Mouse (Mus musculus): Measurements from ENCODE around the gene Vmn2r19. TPM values are rescaled to one million over a fixed set of nuclear protein-coding genes. Genes with fewer than 3 reads are reported as not detected.
"Not testable (repeated sequence)": the region's sequence is repeated elsewhere in the genome, so short reads cannot be mapped to it uniquely, and the experiment has no call there.

The Vmn2r19 gene
- total RNA-seq (2021), result not detected

DNA sequence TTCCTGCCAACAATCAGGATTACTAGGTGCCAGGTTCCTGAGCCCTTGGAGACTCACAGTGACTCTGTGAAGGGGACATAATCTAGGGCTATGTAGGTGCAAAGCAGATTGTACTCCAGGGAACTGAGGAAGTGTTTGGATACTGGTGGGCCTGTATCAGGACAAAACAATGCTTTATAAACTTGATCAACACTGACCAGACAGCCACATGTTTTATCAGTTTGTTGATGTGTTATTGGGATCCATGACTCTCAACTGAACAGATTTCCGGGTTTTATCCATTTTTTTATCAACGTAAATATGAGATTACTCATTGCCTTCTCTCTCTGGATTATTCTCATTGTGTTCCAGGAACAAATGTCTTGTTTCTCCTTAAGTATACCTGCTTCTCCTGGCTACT, at the start of gene Vmn2r19:
Gene Vmn2r19, plus strand, starts transcription at position 301 of the 400 bp plus-strand sequence.
- intact Hi-C loops (cut with DNase I), result no loop called here
- DNase-seq, result no peak

DNA sequence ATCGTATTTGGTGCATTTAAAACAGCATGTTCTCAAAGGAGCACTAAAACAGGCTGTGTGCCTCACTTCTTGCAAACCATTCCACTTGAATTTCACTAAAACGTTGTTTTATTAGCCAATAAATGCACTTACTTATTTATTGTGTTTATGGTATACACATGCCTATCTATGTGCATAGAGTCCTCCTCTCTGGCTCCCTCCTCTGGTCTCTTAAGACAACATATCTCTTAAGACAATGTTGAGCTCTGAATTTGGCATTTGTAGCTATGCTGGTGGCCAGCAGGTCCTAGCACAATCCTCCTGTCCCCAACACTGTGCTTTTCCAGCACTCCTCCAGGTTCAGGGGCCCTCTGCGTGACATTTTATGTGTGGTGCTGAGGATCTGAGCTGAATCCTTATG, 49.2 kb upstream of the Vmn2r19 start:
- no peak for DNase-seq
- intact Hi-C loops (cut with DNase I), result no loop called here

GRCm38 (mm10) chr6:123259889-123260603, 48.1 kb upstream of the Vmn2r19 start:
- intact Hi-C loops (cut with DNase I), result no loop called here
- DNase-seq, result no peak

GRCm38 (mm10) chr6:123260868-123261267, 47.3 kb upstream of the Vmn2r19 start:
- intact Hi-C loops (cut with DNase I), result no loop called here
- no peak for DNase-seq

- intact Hi-C loops (cut with DNase I), result no loop called here
- no peak for DNase-seq
These were observed 46.5 kb upstream of the Vmn2r19 start, which contains the start of gene Clec4d for GRCm38 (mm10) chr6:123261555-123262161. Clec4d (plus strand) TSS chr6:123262111.

DNA sequence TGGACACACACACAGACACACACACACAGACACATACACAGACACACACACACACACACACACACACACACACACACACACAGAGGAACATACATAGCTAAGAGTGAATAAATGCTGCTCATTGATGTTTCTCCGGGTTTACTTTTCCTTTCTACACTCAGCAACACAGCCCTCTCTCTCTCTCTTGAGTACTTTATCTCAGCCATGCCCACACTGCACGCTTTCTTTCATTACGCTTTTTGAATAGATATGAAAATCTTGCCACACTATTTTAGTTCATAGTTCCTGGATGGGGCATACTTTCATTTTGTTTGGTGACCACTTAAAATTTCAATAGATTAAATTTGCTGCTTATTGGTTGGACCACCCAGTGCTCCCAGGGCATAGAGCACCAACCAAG, 43.9 kb upstream of the Vmn2r19 start:
- intact Hi-C loops (cut with DNase I), result no loop called here
- DNase-seq, result no peak

GRCm38 (mm10) chr6:123265809-123266208, 42.3 kb upstream of the Vmn2r19 start:
- intact Hi-C loops (cut with DNase I), result no loop called here
- DNase-seq, result no peak

GRCm38 (mm10) chr6:123266945-123267344, 41.2 kb upstream of the Vmn2r19 start:
- intact Hi-C loops (cut with DNase I), result no loop called here
- DNase-seq, result no peak

DNA sequence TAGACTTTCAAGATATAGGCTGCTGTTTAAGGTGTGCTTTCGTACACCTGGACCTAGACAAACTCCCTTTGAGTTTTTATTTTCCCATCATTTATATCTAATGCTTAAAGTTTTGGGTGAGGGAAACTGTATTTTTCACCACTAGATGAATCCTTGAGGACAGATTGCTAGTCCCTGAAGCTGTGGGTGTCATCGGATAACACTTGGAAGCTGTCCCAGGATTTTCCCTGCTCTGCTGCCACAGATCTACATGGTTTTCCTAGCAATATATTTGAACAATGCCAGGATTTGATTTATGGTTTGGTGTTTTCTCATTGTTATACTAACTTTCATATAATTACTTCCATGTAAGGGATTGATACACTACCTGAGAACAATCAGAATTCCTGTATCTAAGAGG, 28.7 kb upstream of the Vmn2r19 start:
- no peak for DNase-seq
- intact Hi-C loops (cut with DNase I), result no loop called here

DNA sequence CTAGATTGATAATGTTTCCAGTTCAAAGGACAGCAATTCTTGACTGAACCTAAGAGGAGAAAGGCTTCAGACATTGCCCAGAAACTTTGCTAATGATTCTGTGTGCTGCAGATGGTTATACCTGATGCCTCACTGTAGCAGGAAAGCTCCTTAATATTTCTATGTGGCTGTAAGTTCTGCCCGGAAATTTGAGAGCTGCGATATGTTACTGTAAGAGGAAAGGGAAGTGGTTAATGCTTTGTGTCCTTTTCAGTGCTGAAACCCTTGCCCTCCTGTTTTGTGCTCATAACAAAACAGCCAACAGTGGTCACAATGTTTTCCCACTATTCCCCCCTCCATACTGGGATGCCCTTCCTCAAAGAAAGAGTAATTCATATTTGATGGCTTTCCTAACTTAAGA, 21.8 kb upstream of the Vmn2r19 start:
- intact Hi-C loops (cut with DNase I), result no loop called here
- DNase-seq, result no peak

DNA sequence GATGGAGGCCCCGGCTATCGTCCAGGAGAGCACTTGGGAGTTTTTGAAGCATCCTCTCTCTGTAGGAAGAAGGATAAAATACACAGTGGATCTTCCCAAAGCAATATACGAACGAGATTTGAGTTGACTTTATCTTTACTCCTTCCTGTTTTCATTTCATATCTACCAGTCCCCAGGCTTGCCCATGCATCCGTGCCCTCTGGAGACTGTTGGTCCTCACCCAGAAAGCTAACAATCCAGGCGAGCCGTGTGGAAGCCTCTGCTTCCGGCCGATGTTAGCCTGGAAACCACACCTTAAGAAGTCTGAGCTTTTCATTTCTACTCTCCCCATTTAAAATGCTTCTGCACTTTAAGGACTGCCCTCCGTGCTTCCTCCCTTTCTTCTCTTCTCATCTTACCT, 19.2 kb upstream of the Vmn2r19 start:
- no peak for DNase-seq
- intact Hi-C loops (cut with DNase I), result no loop called here

DNA sequence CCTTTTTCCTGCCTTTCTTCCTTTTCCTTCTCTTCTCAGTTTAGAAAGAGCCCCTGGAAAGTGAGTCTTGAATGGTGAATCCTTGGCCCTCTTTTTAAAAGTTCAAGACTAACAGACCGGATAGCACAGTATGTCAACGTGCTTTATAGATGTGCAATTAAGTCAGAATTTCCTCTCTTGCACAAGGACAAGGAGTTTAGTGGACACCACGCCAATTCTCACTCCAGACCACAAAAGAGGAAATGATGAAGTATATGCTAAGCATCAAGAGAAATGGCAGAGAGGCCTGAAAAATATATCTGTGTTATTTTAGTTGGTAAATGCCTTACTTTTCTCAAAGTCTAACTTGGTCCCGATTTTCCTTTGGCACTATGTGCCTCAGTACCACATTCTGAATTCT, 18.4 kb upstream of the Vmn2r19 start, which contains the start of gene Clec4e:
Gene Clec4e, minus strand, starts transcription at position 118 of the 400 bp plus-strand sequence.
- DNase-seq, result no peak

GRCm38 (mm10) chr6:123292751-123293400, 15.3 kb upstream of the Vmn2r19 start:
- intact Hi-C loops (cut with DNase I), result no loop called here
- no peak for DNase-seq

More for the DNA sequence above, 18.4 kb upstream of the Vmn2r19 start, which contains the start of gene Clec4e:
- intact Hi-C loops (cut with DNase I), result no loop called here

GRCm38 (mm10) chr6:123293509-123293908, 14.6 kb upstream of the Vmn2r19 start:
- intact Hi-C loops (cut with DNase I); DNase-seq: not testable (repeated sequence)

DNA sequence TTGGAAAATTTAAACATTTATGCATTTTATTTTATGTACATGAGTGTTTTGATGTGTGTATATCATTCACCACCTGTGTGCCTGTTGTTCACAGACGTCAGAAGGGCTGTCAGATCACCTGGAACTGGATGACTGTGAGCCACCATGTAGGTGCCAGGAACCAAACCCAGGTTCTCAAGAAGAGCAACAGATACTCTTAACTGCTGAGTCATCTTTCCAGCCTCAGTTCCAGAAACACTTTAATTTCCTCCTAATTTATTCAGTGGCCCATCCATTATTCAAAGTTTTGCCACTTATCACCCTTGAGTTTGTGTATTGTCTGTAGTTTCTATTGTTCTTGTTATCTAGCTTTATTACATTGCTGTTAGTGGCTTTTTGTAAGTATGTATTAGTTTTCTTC, 11.4 kb upstream of the Vmn2r19 start:
- intact Hi-C loops (cut with DNase I), result no loop called here
- no peak for DNase-seq

DNA sequence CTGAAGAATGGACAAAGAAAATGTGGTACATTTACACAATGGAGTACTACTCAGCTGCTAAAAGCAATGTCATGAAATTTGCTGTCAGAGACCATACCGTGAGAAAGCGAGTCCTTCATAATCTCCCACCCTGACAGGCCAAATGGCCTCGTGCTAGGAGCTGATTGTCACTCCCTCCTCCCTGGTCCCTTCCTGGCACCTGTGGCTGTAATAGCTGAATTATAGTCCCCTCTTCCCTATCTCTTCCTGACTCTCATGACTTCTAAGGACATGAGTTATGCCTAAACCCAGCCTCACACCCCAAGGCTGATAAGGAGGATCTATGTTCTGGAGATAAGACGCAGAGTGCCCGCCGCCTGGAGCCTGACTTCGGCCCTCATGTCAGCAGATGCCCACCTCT, 1.8 kb upstream of the Vmn2r19 start:
- intact Hi-C loops (cut with DNase I); DNase-seq: not testable (repeated sequence)

GRCm38 (mm10) chr6:123332503-123332902, 24.4 kb downstream of the Vmn2r19 start:
- DNase-seq, result no peak
- intact Hi-C loops (cut with DNase I), result loop anchor here (10.0 kb wide), 1 partner anchor 932 kb away; no protein-coding TSS in a partner anchor

- DNase-seq, result no peak
- intact Hi-C loops (cut with DNase I), result no loop called here
These were observed 32.0 kb downstream of the Vmn2r19 start for GRCm38 (mm10) chr6:123340093-123340492.

DNA sequence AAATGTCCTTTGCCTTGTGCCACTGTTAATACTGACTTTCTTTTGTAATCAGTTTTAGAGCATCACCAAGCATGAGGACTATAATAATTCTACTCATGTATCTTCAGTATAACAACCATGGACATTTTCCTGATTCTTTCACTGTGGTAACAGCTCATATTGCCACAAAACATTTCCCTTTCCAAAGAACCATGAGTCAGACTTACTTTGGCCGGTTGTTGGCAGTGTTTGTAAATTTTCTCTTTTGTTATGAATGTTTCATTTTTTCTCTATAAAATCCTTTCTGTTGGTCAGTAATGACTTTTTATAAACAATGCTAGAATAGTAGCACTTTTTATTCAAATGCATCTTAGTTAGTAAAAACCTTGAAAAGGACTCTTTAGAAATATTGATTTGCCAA, 38.0 kb downstream of the Vmn2r19 start:
- no peak for DNase-seq
- intact Hi-C loops (cut with DNase I), result no loop called here
